Mouse (Mus musculus): ENCODE data around the gene Ccdc15. TPM values are rescaled to one million over a fixed set of nuclear protein-coding genes. Genes with fewer than 3 reads are reported as not detected.

Ccdc15 gene
- polyA plus RNA-seq, 1 experiment from 2014 or later: 6.1 TPM

GRCm38 (mm10) chr9:37232201-37233195, 115.7 kb downstream of the Ccdc15 start:
- Histone ChIP-seq H3K27me3 (ENCODE audit: control insufficient read depth, insufficient read depth, low read length) (0 out of 2 replicates have a peak, but pooled peaks cover 2% of the 10 kb centered on the region), H3K4me3 (ENCODE audit: low read depth, low read length) (no peak overlapping the region), H3K9ac (ENCODE audit: low read length) (no peak overlapping the region), H3K4me2 (ENCODE audit: low read depth, severe bottlenecking) (no peak overlapping the region), H3K9me3 (ENCODE audit: control insufficient read depth, low read length) (no peaks in the 10 kb centered on the region), H3K27ac (replicated peaks; ENCODE audit: low read depth, low read length) (no peak overlapping the region), H3K36me3 (ENCODE audit: control insufficient read depth, insufficient read depth, low read length) (no peaks in the 10 kb centered on the region; the same call in 1 of the 2 replicates), H3K4me1 (ENCODE audit: control insufficient read depth, insufficient read depth, low read length) (no peaks in the 10 kb centered on the region)
- WGBS: 63% methylated on average over 22 of the region's 22 CpGs
- ATAC-seq (ENCODE audit: insufficient number of reproducible peaks, low FRiP score, low TSS enrichment, low read depth) (no peak), DNase-seq (ENCODE audit: low spot score) (no peak)

- no peaks in the 10 kb centered on the region for H3K4me1 ChIP-seq (ENCODE audit: control insufficient read depth, insufficient read depth, low read length)
- WGBS: 88% methylated on average over 9 of the region's 9 CpGs
- ATAC-seq (ENCODE audit: insufficient number of reproducible peaks, low FRiP score, low TSS enrichment, low read depth): no peak
- H3K4me3 ChIP-seq (ENCODE audit: low read depth, low read length): no peak overlapping the region
- no peak overlapping the region for H3K27ac ChIP-seq (replicated peaks; ENCODE audit: low read depth, low read length)
- H3K9ac ChIP-seq (ENCODE audit: low read length): no peak overlapping the region
- 0 out of 2 replicates have a peak, but pooled peaks cover 2% of the 10 kb centered on the region for H3K27me3 ChIP-seq (ENCODE audit: control insufficient read depth, insufficient read depth, low read length)
- no peaks in the 10 kb centered on the region; the same call in 1 of the 2 replicates for H3K36me3 ChIP-seq (ENCODE audit: control insufficient read depth, insufficient read depth, low read length)
- no peak for DNase-seq (ENCODE audit: low spot score)
- no peak overlapping the region for H3K4me2 ChIP-seq (ENCODE audit: low read depth, severe bottlenecking)
- no peaks in the 10 kb centered on the region for H3K9me3 ChIP-seq (ENCODE audit: control insufficient read depth, low read length)
These were observed 117.6 kb downstream of the Ccdc15 start for GRCm38 (mm10) chr9:37230486-37231195.

- Histone ChIP-seq H3K4me1 (ENCODE audit: control insufficient read depth, insufficient read depth, low read length) (no peaks in the 10 kb centered on the region), H3K9ac (ENCODE audit: low read length) (no peak overlapping the region), H3K27ac (replicated peaks; ENCODE audit: low read depth, low read length) (no peak overlapping the region), H3K9me3 (ENCODE audit: control insufficient read depth, low read length) (no peaks in the 10 kb centered on the region), H3K36me3 (ENCODE audit: control insufficient read depth, insufficient read depth, low read length) (no peaks in the 10 kb centered on the region; the same call in 1 of the 2 replicates), H3K27me3 (ENCODE audit: control insufficient read depth, insufficient read depth, low read length) (0 out of 2 replicates have a peak, but pooled peaks cover 2% of the 10 kb centered on the region), H3K4me3 (ENCODE audit: low read depth, low read length) (no peak overlapping the region), H3K4me2 (ENCODE audit: low read depth, severe bottlenecking) (no peak overlapping the region)
- peak; percentile 60; the same call in 1 of the 2 replicates for ATAC-seq (ENCODE audit: insufficient number of reproducible peaks, low FRiP score, low TSS enrichment, low read depth)
- 4% methylated on average over 1 of the region's 1 CpGs for WGBS
- DNase-seq (ENCODE audit: low spot score): peak; percentile 65
These were observed 118.3 kb downstream of the Ccdc15 start for GRCm38 (mm10) chr9:37229880-37230325.

Other genes with a start within 250 kb of the Ccdc15 start
- 11.3 and 12.4 TPM in 2 replicates for gene Pknox2, start 201.0 kb downstream of the Ccdc15 start, polyA plus RNA-seq (2014; fragmentation: Nextera tagmentation; extraction: Ambion mirVana)
- 11.4 and 11.5 TPM in 2 replicates for gene Tmem218, start 140.2 kb downstream of the Ccdc15 start, polyA plus RNA-seq (2014; fragmentation: Nextera tagmentation; extraction: Ambion mirVana)
- gene Slc37a2, start 92.7 kb downstream of the Ccdc15 start, polyA plus RNA-seq (2014; fragmentation: Nextera tagmentation; extraction: Ambion mirVana): 1.1 and 1.4 TPM in 2 replicates
- gene Hepacam, start 18.9 kb upstream of the Ccdc15 start, polyA plus RNA-seq (2014; fragmentation: Nextera tagmentation; extraction: Ambion mirVana): 0.07 TPM in 1 of 2 replicates, not detected in the other
- 6.6 and 9.0 TPM in 2 replicates for gene Robo4, start 53.5 kb upstream of the Ccdc15 start, polyA plus RNA-seq (2014; fragmentation: Nextera tagmentation; extraction: Ambion mirVana)
- gene Robo3, start 84.8 kb upstream of the Ccdc15 start, polyA plus RNA-seq (2014; fragmentation: Nextera tagmentation; extraction: Ambion mirVana): 0.16 and 0.33 TPM in 2 replicates
- gene Msantd2, start 140.9 kb upstream of the Ccdc15 start, polyA plus RNA-seq (2014; fragmentation: Nextera tagmentation; extraction: Ambion mirVana): 34.1 and 35.6 TPM in 2 replicates
- 27.4 and 30.4 TPM in 2 replicates for gene Esam, start 179.6 kb upstream of the Ccdc15 start, polyA plus RNA-seq (2014; fragmentation: Nextera tagmentation; extraction: Ambion mirVana)
- gene Vsig2, start 190.8 kb upstream of the Ccdc15 start, polyA plus RNA-seq (2014; fragmentation: Nextera tagmentation; extraction: Ambion mirVana): 0.55 and 0.87 TPM in 2 replicates
- 1.7 and 2.6 TPM in 2 replicates for gene Nrgn, start 204.5 kb upstream of the Ccdc15 start, polyA plus RNA-seq (2014; fragmentation: Nextera tagmentation; extraction: Ambion mirVana)
- gene Siae, start 207.3 kb upstream of the Ccdc15 start, polyA plus RNA-seq (2014; fragmentation: Nextera tagmentation; extraction: Ambion mirVana): 5.0 and 7.2 TPM in 2 replicates